Mouse (Mus musculus): ENCODE results near the gene Pnkp. TPM values are rescaled to one million over a fixed set of nuclear protein-coding genes. Genes with fewer than 3 reads are reported as not detected.

The Pnkp gene
- polyA plus RNA-seq, 1 experiment from 2014 or later: 33.6 TPM

DNA sequence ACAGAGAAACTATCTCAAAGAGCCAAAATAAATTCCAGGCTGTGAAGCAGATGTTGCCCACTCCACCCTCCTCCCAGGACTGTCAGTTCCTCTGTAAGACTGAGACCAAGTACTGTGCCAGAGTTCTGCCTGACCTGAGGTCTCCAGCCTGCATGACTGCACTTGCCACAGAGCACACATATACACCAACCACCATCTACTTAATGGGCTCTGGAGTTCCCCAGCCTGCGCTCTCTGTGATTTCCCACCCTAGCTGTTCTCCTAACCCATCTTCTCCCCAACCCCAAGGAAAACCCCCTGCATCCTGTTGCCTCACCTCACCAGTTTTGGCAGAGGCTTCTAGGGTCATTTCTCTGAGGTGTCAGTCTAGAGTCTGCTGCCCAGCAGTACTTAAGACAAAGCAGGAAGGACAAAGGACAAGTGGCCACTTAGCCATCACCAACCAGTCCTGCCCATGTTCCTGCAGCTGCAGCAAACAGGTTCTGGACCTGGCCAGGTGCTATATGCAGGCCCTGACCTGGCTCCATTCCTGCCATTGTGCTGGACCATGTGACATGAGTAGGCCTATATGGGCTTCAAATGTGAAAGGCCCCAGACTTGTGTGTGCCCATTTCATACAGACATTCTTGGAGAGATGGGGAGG lies 21.4 kb upstream of the Pnkp start:
- no peak overlapping the region for H3K27ac ChIP-seq
- H3K4me3 ChIP-seq (replicated peaks): no peak overlapping the region
- H3K9ac ChIP-seq: no peak overlapping the region
- ATAC-seq (replicated peaks; ENCODE audit: low FRiP score): no peak
- WGBS: 85% methylated on average over 1 of the region's 1 CpGs
- H3K9me3 ChIP-seq (replicated peaks): no peaks in the 10 kb centered on the region
- no peak overlapping the region for H3K4me2 ChIP-seq
- H3K36me3 ChIP-seq: peaks cover 21% of the 10 kb centered on the region
- H3K27me3 ChIP-seq: peaks cover 19% of the 10 kb centered on the region
- peaks cover 29% of the 10 kb centered on the region for H3K4me1 ChIP-seq

DNA sequence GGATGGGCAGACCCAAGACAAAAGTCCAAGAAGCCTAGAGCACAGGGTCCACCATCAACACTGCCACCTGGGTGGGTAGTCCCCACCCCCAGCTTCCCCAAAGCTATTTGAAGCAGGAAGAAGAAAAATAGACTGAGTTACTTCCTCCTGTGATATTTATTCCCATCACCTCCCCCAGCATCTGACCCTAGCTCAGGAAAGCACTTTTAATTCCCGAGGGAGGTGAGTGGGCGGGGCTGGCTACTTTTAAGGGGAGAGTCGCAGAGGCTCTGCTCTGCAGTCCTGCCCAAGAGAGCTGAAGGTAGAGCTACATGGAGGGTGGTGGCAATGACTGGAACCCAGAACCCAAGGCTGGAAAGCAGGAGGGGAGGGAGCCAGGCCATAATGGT lies 20.9 kb upstream of the Pnkp start:
- Histone ChIP-seq H3K4me2 (no peak overlapping the region), H3K4me3 (replicated peaks) (no peak overlapping the region), H3K9ac (no peak overlapping the region), H3K4me1 (peaks cover 30% of the 10 kb centered on the region), H3K9me3 (replicated peaks) (no peaks in the 10 kb centered on the region), H3K36me3 (peaks cover 21% of the 10 kb centered on the region), H3K27me3 (peaks cover 24% of the 10 kb centered on the region), H3K27ac (no peak overlapping the region)
- no peak for ATAC-seq (replicated peaks; ENCODE audit: low FRiP score)
- 32% methylated on average over 3 of the region's 3 CpGs for WGBS

DNA sequence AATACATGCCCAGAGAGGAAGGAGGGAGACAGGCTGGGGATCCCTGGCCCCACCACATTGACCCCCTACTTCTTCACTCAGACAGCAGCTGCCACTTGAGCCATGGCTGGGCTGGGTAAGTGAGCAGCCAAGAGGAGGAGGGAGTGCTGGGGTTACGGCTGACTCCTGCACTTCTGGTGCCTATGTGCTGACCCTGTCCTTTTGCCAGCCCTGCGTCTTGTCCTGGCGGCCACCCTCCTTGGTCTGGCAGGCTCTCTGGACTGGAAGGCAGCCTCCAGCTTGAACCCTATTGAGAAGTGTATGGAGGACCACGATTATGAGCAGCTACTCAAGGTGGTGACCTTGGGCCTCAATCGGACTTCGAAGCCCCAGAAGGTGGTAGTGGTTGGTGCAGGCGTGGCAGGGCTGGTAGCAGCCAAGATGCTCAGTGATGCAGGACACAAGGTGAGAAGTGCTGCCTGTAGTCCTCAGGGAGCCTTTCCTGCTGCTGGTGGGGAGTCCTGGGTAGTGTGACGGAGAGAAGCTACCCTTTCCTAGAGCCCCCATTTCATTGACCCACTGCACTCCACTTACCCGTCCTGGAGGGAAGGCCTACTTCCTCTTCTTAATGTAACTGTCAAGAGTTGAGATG lies 20.4 kb upstream of the Pnkp start:
- no peak overlapping the region for H3K4me3 ChIP-seq (replicated peaks)
- no peak for ATAC-seq (replicated peaks; ENCODE audit: low FRiP score)
- H3K9ac ChIP-seq: no peak overlapping the region
- H3K4me1 ChIP-seq: peaks cover 30% of the 10 kb centered on the region
- no peaks in the 10 kb centered on the region for H3K9me3 ChIP-seq (replicated peaks)
- peaks cover 18% of the 10 kb centered on the region for H3K36me3 ChIP-seq
- H3K27ac ChIP-seq: no peak overlapping the region
- no peak overlapping the region for H3K4me2 ChIP-seq
- H3K27me3 ChIP-seq: peaks cover 26% of the 10 kb centered on the region
- WGBS: 72% methylated on average over 9 of the region's 9 CpGs

DNA sequence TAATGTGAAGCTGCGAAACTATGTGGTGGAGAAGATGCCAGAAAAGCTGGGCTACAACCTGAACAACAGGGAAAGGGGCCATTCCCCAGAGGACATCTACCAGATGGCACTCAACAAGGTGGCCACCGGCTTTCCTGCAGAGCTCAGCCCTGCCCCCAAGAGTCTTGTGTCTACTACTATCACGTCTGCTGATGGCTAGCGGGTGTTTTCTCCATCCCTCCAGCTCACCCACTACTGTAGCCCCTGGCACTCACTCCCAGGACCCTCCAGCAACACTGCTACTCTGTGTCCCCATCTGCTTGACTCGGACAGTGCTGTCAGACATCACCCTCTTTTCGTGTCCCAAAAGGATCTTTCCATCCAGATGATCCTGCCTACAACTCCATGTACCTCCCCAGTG lies 18.9 kb upstream of the Pnkp start:
- no peak overlapping the region for H3K4me3 ChIP-seq (replicated peaks)
- no peak overlapping the region for H3K9ac ChIP-seq
- 87% methylated on average over 6 of the region's 6 CpGs for WGBS
- no peak for ATAC-seq (replicated peaks; ENCODE audit: low FRiP score)
- no peaks in the 10 kb centered on the region for H3K9me3 ChIP-seq (replicated peaks)
- peaks cover 25% of the 10 kb centered on the region for H3K36me3 ChIP-seq
- no peak overlapping the region for H3K27ac ChIP-seq
- H3K4me1 ChIP-seq: peaks cover 30% of the 10 kb centered on the region
- no peak overlapping the region for H3K4me2 ChIP-seq
- peaks cover 27% of the 10 kb centered on the region for H3K27me3 ChIP-seq

DNA sequence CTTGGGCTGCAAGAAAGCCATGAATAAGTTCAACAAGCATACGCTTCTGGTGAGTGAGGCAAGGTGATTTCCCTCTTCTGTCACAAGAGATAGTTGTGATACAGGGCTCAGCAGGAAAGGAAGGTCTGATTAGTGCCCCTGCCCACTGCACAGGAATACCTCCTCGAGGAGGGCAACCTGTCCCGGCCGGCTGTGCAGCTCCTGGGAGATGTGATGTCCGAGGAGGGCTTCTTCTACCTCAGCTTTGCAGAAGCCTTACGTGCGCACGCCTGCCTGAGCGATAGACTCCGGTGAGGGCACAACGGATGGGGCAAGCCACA lies 17.8 kb upstream of the Pnkp start:
- peaks cover 27% of the 10 kb centered on the region for H3K27me3 ChIP-seq
- no peak; the same call in 1 of the 2 replicates for ATAC-seq (replicated peaks; ENCODE audit: low FRiP score)
- peaks cover 30% of the 10 kb centered on the region for H3K4me1 ChIP-seq
- no peaks in the 10 kb centered on the region for H3K9me3 ChIP-seq (replicated peaks)
- H3K9ac ChIP-seq: peak overlapping the region; percentile 45; the same call in 1 of the 2 replicates
- no peak overlapping the region for H3K27ac ChIP-seq
- peaks cover 35% of the 10 kb centered on the region for H3K36me3 ChIP-seq
- peak overlapping the region; percentile 37 for H3K4me3 ChIP-seq (replicated peaks)
- H3K4me2 ChIP-seq: peak overlapping the region; percentile 70
- WGBS: 30% methylated on average over 11 of the region's 11 CpGs

DNA sequence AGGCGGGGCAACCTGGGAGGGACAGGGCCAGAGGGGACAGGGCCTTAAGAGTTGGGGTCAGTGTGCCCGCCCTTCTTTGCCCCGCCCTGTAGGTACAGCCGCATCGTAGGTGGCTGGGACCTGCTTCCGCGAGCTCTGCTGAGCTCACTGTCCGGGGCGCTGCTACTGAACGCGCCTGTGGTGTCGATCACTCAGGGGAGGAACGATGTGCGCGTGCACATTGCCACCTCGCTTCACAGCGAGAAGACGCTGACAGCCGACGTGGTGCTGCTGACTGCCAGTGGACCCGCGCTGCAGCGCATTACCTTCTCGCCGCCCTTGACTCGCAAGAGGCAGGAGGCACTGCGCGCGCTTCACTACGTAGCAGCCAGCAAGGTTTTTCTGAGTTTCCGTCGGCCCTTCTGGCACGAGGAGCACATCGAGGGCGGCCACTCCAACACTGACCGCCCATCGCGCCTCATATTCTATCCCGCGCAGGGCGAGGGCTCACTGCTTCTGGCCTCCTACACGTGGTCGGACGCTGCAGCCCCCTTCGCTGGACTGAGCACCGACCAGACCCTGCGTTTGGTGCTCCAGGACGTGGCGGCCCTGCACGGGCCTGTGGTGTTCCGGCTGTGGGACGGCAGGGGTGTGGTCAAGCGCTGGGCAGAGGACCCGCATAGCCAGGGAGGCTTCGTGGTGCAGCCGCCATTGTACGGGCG lies 17.3 kb upstream of the Pnkp start:
- ATAC-seq (replicated peaks; ENCODE audit: low FRiP score): peak; percentile 68
- peak overlapping the region; percentile 45 for H3K9ac ChIP-seq
- WGBS: 2% methylated on average over 57 of the region's 58 CpGs

DNA sequence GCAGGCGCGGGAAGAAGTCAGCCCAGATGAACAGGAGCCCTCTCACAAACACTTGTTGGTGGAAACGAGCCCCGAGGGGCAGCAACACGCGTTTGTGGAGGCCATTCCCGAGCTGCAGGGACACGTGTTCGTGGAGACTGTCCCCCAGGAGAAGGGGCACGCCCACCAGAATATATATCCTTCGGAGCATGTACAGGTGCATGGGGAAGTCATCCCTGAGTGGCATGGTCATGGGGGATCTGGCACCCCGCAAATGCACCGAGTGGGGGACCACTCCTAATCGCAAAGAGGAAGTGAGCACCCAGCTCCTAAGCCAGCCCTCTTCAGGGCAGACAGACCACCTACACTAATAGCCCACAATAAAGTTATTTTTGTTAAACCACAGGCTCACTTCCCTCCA lies 16.5 kb upstream of the Pnkp start:
- H3K4me3 ChIP-seq (replicated peaks): peak overlapping the region; percentile 37; the same call in 1 of the 2 replicates
- WGBS: 57% methylated on average over 14 of the region's 14 CpGs

More for the DNA sequence above, 17.3 kb upstream of the Pnkp start:
- Histone ChIP-seq H3K36me3 (peaks cover 40% of the 10 kb centered on the region), H3K4me3 (replicated peaks) (peak overlapping the region; percentile 37), H3K9me3 (replicated peaks) (no peaks in the 10 kb centered on the region), H3K27me3 (peaks cover 27% of the 10 kb centered on the region), H3K4me1 (peaks cover 30% of the 10 kb centered on the region), H3K27ac (no peak overlapping the region), H3K4me2 (peak overlapping the region; percentile 70)

DNA sequence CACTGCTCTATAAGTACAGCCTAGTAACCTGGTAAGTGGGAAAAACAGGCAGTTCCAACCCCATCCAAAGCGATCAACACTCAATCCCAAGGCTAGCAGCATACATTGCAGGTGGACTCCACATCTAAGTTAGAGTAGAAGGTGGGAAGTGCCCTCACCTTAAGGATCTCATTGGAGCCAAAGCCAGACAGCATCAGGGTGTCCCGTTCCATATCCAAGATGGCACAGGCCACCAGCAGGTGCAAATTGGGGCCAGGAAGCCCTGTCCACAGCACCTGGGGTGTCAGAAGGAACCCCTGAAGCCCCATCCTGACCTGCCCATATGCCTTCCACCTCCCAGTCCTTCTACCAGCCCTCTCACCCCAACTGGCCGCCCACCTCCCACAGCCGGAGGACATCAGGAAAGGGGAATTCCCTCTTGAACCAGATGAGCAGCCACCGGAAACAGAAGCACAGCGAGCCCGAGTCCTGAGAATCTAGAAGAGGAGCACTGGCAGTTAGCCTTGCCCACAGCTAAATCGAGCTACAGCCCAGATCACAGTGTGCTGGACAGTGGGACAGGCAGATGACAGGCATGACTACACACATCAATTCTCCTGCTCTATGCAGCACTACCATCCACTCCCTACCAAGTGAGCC lies 15.0 kb upstream of the Pnkp start:
- Histone ChIP-seq H3K4me3 (replicated peaks) (no peak overlapping the region), H3K9ac (no peak overlapping the region), H3K4me1 (peaks cover 20% of the 10 kb centered on the region), H3K36me3 (peaks cover 63% of the 10 kb centered on the region), H3K27ac (no peak overlapping the region), H3K27me3 (peaks cover 27% of the 10 kb centered on the region), H3K4me2 (no peak overlapping the region), H3K9me3 (replicated peaks) (no peaks in the 10 kb centered on the region)
- ATAC-seq (replicated peaks; ENCODE audit: low FRiP score): no peak
- 93% methylated on average over 8 of the region's 8 CpGs for WGBS

More for the DNA sequence above, 16.5 kb upstream of the Pnkp start:
- Histone ChIP-seq H3K27ac (no peak overlapping the region), H3K4me2 (peak overlapping the region; percentile 70), H3K9ac (peak overlapping the region; percentile 45; the same call in 1 of the 2 replicates), H3K36me3 (peaks cover 48% of the 10 kb centered on the region), H3K4me1 (peaks cover 30% of the 10 kb centered on the region), H3K9me3 (replicated peaks) (no peaks in the 10 kb centered on the region), H3K27me3 (peaks cover 27% of the 10 kb centered on the region)
- no peak for ATAC-seq (replicated peaks; ENCODE audit: low FRiP score)

DNA sequence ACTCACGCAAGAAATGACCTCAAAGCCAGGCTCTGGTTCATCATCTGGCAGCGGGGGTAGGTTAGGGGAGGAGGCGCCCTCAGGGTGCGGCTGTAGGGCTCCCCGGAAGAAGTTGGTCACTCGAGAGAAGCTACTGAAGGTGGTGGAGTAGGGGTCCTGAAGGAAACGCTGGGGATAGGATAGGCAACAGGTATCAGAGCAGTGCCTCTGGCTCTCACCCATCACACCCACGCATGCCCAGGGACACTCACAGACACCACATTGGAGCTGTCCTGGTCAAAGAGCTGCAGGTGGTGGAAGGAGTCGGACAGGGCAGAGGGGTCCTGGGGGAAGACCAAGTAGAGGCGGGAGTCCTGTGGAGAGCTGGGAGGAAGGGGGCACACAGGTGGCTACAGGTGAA lies 11.9 kb upstream of the Pnkp start:
- 93% methylated on average over 10 of the region's 10 CpGs for WGBS
- H3K36me3 ChIP-seq: peaks cover 64% of the 10 kb centered on the region
- peaks cover 13% of the 10 kb centered on the region for H3K27me3 ChIP-seq
- H3K4me1 ChIP-seq: peaks cover 19% of the 10 kb centered on the region
- no peaks in the 10 kb centered on the region for H3K9me3 ChIP-seq (replicated peaks)
- H3K4me2 ChIP-seq: no peak overlapping the region
- ATAC-seq (replicated peaks; ENCODE audit: low FRiP score): no peak
- H3K9ac ChIP-seq: no peak overlapping the region
- no peak overlapping the region for H3K27ac ChIP-seq
- H3K4me3 ChIP-seq (replicated peaks): no peak overlapping the region

DNA sequence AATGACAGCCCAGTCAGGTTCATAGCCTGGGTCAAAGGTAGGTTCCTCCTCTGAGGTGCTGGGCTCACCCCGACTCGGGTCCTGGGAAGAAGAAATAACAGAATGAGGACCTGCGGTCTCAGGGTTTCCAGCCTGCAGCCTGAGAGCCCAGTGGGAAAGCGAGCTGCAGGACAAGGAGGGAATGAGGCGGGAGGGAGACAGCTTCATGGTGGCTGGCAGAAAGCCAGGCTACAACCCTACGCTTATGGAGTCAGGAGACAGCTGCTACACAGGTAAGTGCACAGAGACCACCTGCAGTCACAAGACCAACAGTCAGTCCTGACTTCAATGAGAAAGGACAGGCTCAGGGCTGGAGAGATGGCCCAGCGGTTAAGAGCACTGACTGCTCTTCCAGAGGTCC lies 10.1 kb upstream of the Pnkp start:
- H3K27me3 ChIP-seq: no peaks in the 10 kb centered on the region
- peaks cover 60% of the 10 kb centered on the region for H3K36me3 ChIP-seq
- no peak overlapping the region for H3K27ac ChIP-seq
- peaks cover 26% of the 10 kb centered on the region for H3K4me1 ChIP-seq
- H3K4me3 ChIP-seq (replicated peaks): no peak overlapping the region
- no peak overlapping the region for H3K4me2 ChIP-seq
- ATAC-seq (replicated peaks; ENCODE audit: low FRiP score): no peak
- 91% methylated on average over 7 of the region's 7 CpGs for WGBS
- H3K9me3 ChIP-seq (replicated peaks): no peaks in the 10 kb centered on the region
- H3K9ac ChIP-seq: no peak overlapping the region

DNA sequence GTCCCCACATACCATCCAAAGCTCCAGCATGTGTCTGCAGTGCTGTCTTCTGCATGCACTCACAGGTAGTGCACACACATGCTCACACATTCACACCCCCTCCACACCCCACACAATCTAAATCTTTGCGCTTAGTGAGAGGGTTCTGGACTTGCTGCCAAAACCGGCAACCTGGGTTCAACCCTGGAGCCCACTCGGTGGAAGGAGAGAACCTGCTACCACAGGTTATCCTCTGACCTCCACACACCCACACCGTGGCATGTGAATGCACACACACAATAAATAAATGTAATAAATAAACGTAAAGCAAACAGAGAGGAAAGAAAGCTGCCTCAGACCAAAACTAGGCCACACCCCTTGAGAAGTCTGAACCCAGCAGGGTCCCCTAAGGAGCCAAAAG lies 9.2 kb upstream of the Pnkp start:
- Histone ChIP-seq H3K9ac (peak overlapping the region; percentile 77), H3K4me3 (replicated peaks) (peak overlapping the region; percentile 79), H3K4me1 (peaks cover 32% of the 10 kb centered on the region), H3K27ac (no peak overlapping the region), H3K4me2 (peak overlapping the region; percentile 78), H3K27me3 (no peaks in the 10 kb centered on the region), H3K9me3 (replicated peaks) (no peaks in the 10 kb centered on the region), H3K36me3 (peaks cover 56% of the 10 kb centered on the region)
- no peak for ATAC-seq (replicated peaks; ENCODE audit: low FRiP score)
- WGBS: 68% methylated on average over 5 of the region's 5 CpGs

Measured in kidney, embryonic 15.5 days (tissue).